Mouse (Mus musculus) G1E (cell line): ENCODE data around the gene Plekhh1. TPM values are rescaled to one million over a fixed set of nuclear protein-coding genes. Genes with fewer than 3 reads are reported as not detected.
"Not testable (repeated sequence)": the region's sequence is repeated elsewhere in the genome, so short reads cannot be mapped to it uniquely, and the experiment has no call there.

Source experiments
- ATAC-seq: 2 replicates; pipeline ENCODE4 v1.8.0; 2016; ENCODE audit warnings: mild to moderate bottlenecking; ENCODE audit not compliant: insufficient number of reproducible peaks, poor library complexity, low FRiP score, severe bottlenecking; ENCODE audit errors: extremely low read depth
- DNase-seq: peaks from one replicate; pipeline ENCODE4 v3.0.0; 2012; ENCODE audit warnings: low spot score
- H3K27me3 ChIP-seq: 2 replicates; pipeline ENCODE4 v1.6.1; 2012; ENCODE audit warnings: mild to moderate bottlenecking, low read length, inconsistent platforms; ENCODE audit not compliant: insufficient read depth
- H3K36me3 ChIP-seq: replicated peaks from 2 replicates; pipeline ENCODE3; 2012; ENCODE audit warnings: mild to moderate bottlenecking, inconsistent platforms
- H3K4me1 ChIP-seq: 2 replicates; pipeline ENCODE4 v1.6.1; 2012; ENCODE audit warnings: low read depth, low read length, inconsistent platforms, mixed read lengths; ENCODE audit not compliant: insufficient read depth
- H3K4me3 ChIP-seq: 2 replicates; pipeline ENCODE4 v1.5.1; 2012; ENCODE audit warnings: low read depth, mild to moderate bottlenecking, inconsistent platforms, low read length, moderate library complexity, mixed read lengths
- H3K9me3 ChIP-seq: replicated peaks from 2 replicates; pipeline ENCODE4 v1.6.1; 2012; ENCODE audit warnings: inconsistent platforms
- CTCF ChIP-seq: IDR thresholded peaks from 2 replicates; pipeline ENCODE4 v1.5.1; 2012; ENCODE audit warnings: low read depth, low read length, inconsistent platforms, mixed read lengths
- GATA1 ChIP-seq: IDR thresholded peaks from 2 replicates; pipeline ENCODE4 v1.6.1; 2012; ENCODE audit warnings: borderline replicate concordance, low read length, inconsistent platforms, mixed read lengths
- GATA2 ChIP-seq: IDR thresholded peaks from 2 replicates; pipeline ENCODE4 v1.6.1; 2012; ENCODE audit warnings: low read depth, low read length, inconsistent platforms, borderline replicate concordance
- POLR2AphosphoS5 ChIP-seq: IDR thresholded peaks from 2 replicates; pipeline ENCODE4 v1.6.1; 2012; ENCODE audit warnings: low read depth, low read length, inconsistent platforms; ENCODE audit not compliant: insufficient replicate concordance
- TAL1 ChIP-seq: conservative IDR thresholded peaks from 2 replicates; pipeline ENCODE4 v1.6.1; 2012; ENCODE audit warnings: low read depth, low read length, inconsistent platforms, mixed read lengths
- polyA plus RNA-seq: library from polyadenylated mRNA; stranded (reverse); fragments of >175 nt; gene quantifications from 2 replicates; pipeline ENCODE4 v1.2.3, GENCODE M21; 2012
- total RNA-seq, 2 experiments: library from RNA; stranded (forward) in 1 of 2; stranded (reverse) in 1 of 2; fragments of 200-1000 nt in 1 of 2; fragments of >200 nt in 1 of 2; fragmentation: Nextera tagmentation in 1 of 2; gene quantifications; 2 replicates each; pipeline ENCODE4 v1.2.3; 2014 to 2017

Gene Plekhh1
- total and polyA plus RNA-seq, 3 experiments: 0.02 to 0.44 TPM; not detected in 1

- Histone ChIP-seq H3K27me3 (peaks cover 7% of the 10 kb centered on the region; the same call in 1 of the 2 replicates), H3K4me1 (peaks cover 12% of the 10 kb centered on the region), H3K9me3 (no peaks in the 10 kb centered on the region), H3K36me3 (no peaks in the 10 kb centered on the region), H3K4me3 (no peak overlapping the region)
- TF ChIP-seq POLR2AphosphoS5 (no peak), CTCF (no peak), GATA1 (no peak), TAL1 (no peak), GATA2 (no peak)
- DNase-seq (no peak), ATAC-seq (no peak)
Measured at GRCm38 (mm10) chr12:79021902-79022301, 7.1 kb upstream of the Plekhh1 start.

DNA sequence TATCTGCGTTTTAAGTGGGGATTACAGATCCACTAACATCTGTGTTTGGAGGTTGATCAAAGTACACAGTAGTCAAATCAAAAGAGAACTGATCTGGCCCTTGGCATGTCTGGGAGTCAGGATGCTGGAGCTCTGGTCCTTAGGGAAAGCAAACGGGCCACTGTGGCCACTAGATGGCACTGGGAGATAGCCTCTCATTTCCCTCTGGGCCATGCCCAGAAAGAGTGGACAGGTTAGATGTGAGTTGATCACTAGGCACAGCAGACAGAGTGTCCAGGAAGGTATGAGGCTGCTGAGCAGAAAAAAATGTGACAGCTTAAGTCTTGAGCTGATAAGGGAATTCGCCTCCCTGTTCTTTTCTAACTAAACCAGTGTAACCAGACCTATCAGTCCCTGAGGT is 6.1 kb upstream of the Plekhh1 start:
- H3K9me3 ChIP-seq: no peaks in the 10 kb centered on the region
- no peak; the same call in 1 of the 2 replicates for ATAC-seq
- H3K4me3 ChIP-seq: no peak overlapping the region
- peaks cover 7% of the 10 kb centered on the region; the same call in 1 of the 2 replicates for H3K27me3 ChIP-seq
- peak; percentile 45 for DNase-seq
- peaks cover 5% of the 10 kb centered on the region for H3K4me1 ChIP-seq
- H3K36me3 ChIP-seq: no peaks in the 10 kb centered on the region
- TF ChIP-seq POLR2AphosphoS5 (no peak), CTCF (peak; percentile 12; the same call in 1 of the 2 replicates)

- not testable (repeated sequence) for ATAC-seq, DNase-seq
- peaks cover 36% of the 10 kb centered on the region for H3K27me3 ChIP-seq
Measured at GRCm38 (mm10) chr12:79027526-79027925, 1.4 kb upstream of the Plekhh1 start.

GRCm38 (mm10) chr12:79034331-79034730 is 5.4 kb downstream of the Plekhh1 start:
- no peaks in the 10 kb centered on the region for H3K36me3 ChIP-seq
- ATAC-seq (no peak), DNase-seq (no peak)

More at GRCm38 (mm10) chr12:79027526-79027925, 1.4 kb upstream of the Plekhh1 start:
- H3K36me3 ChIP-seq, H3K4me1 ChIP-seq, H3K9me3 ChIP-seq, H3K4me3 ChIP-seq: not testable (repeated sequence)

GRCm38 (mm10) chr12:79035349-79035748 is 6.4 kb downstream of the Plekhh1 start:
- Histone ChIP-seq H3K27me3 (peaks cover 27% of the 10 kb centered on the region), H3K4me3 (no peak overlapping the region), H3K9me3 (no peaks in the 10 kb centered on the region), H3K36me3 (no peaks in the 10 kb centered on the region), H3K4me1 (no peaks in the 10 kb centered on the region)
- DNase-seq (no peak), ATAC-seq (no peak)
- no peak for TF ChIP-seq GATA2
- no peak for TF ChIP-seq CTCF
- no peak for TF ChIP-seq POLR2AphosphoS5
- TF ChIP-seq TAL1: no peak
- TF ChIP-seq GATA1: no peak

More at GRCm38 (mm10) chr12:79034331-79034730, 5.4 kb downstream of the Plekhh1 start:
- TF ChIP-seq CTCF: no peak
- no peak for TF ChIP-seq GATA1
- TF ChIP-seq TAL1: no peak
- no peak for TF ChIP-seq GATA2
- no peak for TF ChIP-seq POLR2AphosphoS5
- H3K4me1 ChIP-seq: peaks cover 4% of the 10 kb centered on the region
- peaks cover 30% of the 10 kb centered on the region for H3K27me3 ChIP-seq
- H3K9me3 ChIP-seq: no peaks in the 10 kb centered on the region
- no peak overlapping the region for H3K4me3 ChIP-seq

DNA sequence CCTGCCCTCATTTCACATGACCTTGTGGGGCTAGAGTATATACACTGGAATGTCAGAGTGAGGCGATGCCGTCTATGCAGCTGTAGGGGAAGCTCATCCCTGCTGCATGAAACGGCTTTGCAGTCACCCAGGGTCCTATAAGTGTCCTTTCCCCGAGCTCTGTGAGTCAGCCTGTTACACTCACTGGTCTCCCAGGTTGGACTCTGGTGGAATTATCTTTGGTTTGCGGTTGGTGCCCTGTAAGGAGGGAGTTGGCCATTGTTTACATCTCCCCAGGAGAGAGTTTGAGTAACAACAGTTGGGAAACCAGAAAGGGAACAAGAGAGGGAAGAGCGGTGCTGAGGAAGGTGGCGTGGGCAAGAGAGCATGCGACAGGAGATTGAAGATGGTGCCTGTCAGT is 10.7 kb downstream of the Plekhh1 start:
- ATAC-seq: no peak
- peaks cover 25% of the 10 kb centered on the region for H3K27me3 ChIP-seq
- H3K36me3 ChIP-seq: no peaks in the 10 kb centered on the region
- no peak overlapping the region for H3K4me3 ChIP-seq
- DNase-seq: no peak
- TF ChIP-seq TAL1: no peak
- no peak for TF ChIP-seq CTCF
- no peak for TF ChIP-seq GATA2
- no peak for TF ChIP-seq GATA1
- no peak for TF ChIP-seq POLR2AphosphoS5
- no peaks in the 10 kb centered on the region for H3K9me3 ChIP-seq
- H3K4me1 ChIP-seq: peaks cover 7% of the 10 kb centered on the region

DNA sequence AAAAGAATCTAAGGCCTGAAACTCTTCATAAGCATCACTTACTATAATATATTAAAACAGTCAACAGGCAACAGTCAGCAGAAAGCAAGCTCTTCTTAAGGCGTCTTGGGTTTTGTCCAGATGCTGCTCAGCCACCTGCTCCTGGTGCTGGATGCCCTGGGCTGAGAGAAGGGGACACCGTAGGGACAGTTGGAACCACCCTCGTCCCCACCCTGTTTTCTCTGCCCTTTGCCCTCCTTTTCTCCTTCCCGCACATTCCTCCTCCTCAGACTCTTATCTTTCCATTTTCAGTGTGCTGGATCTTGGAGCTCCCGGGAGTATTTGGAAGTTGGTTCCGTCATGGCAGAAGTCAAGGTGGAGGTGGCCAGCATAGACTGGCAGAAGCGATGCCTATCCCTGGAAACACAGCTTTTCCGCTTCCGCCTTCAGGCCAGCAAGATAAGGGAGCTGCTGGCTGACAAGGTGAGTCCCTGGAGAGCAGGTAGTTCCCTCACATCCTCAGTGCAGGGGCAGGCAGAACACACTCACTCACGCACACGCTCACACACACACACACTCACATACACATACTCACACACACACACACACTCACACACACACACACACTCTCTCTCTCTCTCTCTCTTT is 11.4 kb downstream of the Plekhh1 start:
- Histone ChIP-seq H3K9me3 (no peaks in the 10 kb centered on the region), H3K4me3 (no peak overlapping the region), H3K4me1 (peaks cover 7% of the 10 kb centered on the region), H3K36me3 (no peaks in the 10 kb centered on the region), H3K27me3 (peaks cover 28% of the 10 kb centered on the region)
- no peak for TF ChIP-seq GATA1
- TF ChIP-seq GATA2: no peak
- TF ChIP-seq POLR2AphosphoS5: no peak
- DNase-seq (no peak), ATAC-seq (no peak)
